ENCODE assay signal across 8 mouse cellular contexts in genomic region chr1:63730240-63730771, GRCm38 (mm10). TPM values are rescaled to one million over a fixed set of nuclear protein-coding genes. Genes with fewer than 3 reads are reported as not detected.
DNase-seq lines count a peak whose midpoint lies in the region; ATAC-seq and TF ChIP-seq lines count a peak whose summit lies in the region.

Gene Mdh1b (minus strand): TSS chr1:63730318.
Gene Fastkd2 (plus strand): TSS chr1:63730614.

- peak; percentile 91 for DNase-seq in ES-E14 (ENCODE audit: low read depth, low spot score)
- DNase-seq in cerebellum, adult 2 months = peak; percentile 90 to 92
- peak; percentile 97 for DNase-seq in forebrain, postnatal 0 days
- DNase-seq in heart, postnatal 4 days = peak; percentile 89
- DNase-seq in layer of hippocampus, adult 8-10 months (ENCODE audit: low spot score in 2 of 2) = peak; percentile 88 to 90
- DNase-seq in ovary, adult 18-20 months (ENCODE audit: low spot score) = peak; percentile 78
- peak; percentile 91 for DNase-seq in thymus, postnatal 0 days (ENCODE audit: low spot score)

- peak; percentile 99 for ATAC-seq in forebrain, postnatal 0 days
- ATAC-seq in lung, embryonic 15.5 days (ENCODE audit: borderline replicate concordance, extremely low read depth, low FRiP score, low TSS enrichment) = peak; percentile 94

- H3K27ac ChIP-seq in ES-E14 (ENCODE audit: insufficient read depth, low read depth, low read length, poor library complexity, severe bottlenecking) = no peak within 1 kb of the TSS
- no peak within 1 kb of the TSS for H3K27ac ChIP-seq in cerebellum, adult 2 months (ENCODE audit: insufficient read depth, low read length)
- H3K27ac ChIP-seq in forebrain, postnatal 0 days (ENCODE audit: low read depth, low read length) = no peak within 1 kb of the TSS
- no peak within 1 kb of the TSS for H3K27ac ChIP-seq in lung, embryonic 15.5 days

- peaks cover 0 to 2% of the 10 kb centered on the region in 2 experiments; a peak in 1 of 4 replicates for H3K4me1 ChIP-seq in ES-E14 (ENCODE audit: control insufficient read depth in 2 of 2, insufficient read depth in 2 of 2, low read length in 2 of 2, poor library complexity in 1 of 2)
- H3K4me1 ChIP-seq in cerebellum, adult 2 months (ENCODE audit: control insufficient read depth, insufficient read depth, low read length) = peaks cover 3% of the 10 kb centered on the region; the same call in 1 of the 2 replicates
- H3K4me1 ChIP-seq in forebrain, postnatal 0 days (ENCODE audit: insufficient read depth) = peaks cover 8% of the 10 kb centered on the region; the same call in 1 of the 2 replicates
- peaks cover 17% of the 10 kb centered on the region for H3K4me1 ChIP-seq in lung, embryonic 15.5 days

- H3K27me3 ChIP-seq in cerebellum, adult 2 months (ENCODE audit: control insufficient read depth, insufficient read depth, low read length) = no peaks in the 10 kb centered on the region
- H3K27me3 ChIP-seq in forebrain, postnatal 0 days (ENCODE audit: insufficient read depth, low read length) = peaks cover 6% of the 10 kb centered on the region; the same call in 1 of the 2 replicates
- H3K27me3 ChIP-seq in lung, embryonic 15.5 days = no peaks in the 10 kb centered on the region

- in situ Hi-C loops in ES-E14 (cut with MboI; ENCODE audit: low sequenced_read_pairs in 2 of 2, unreplicated experiment in 2 of 2) = no loop called here

- peak within 1 kb of the TSS; percentile 76 to 84 for H3K4me3 ChIP-seq in ES-E14 (ENCODE audit: insufficient read depth in 1 of 2, low read depth in 1 of 2, low read length in 2 of 2, poor library complexity in 1 of 2, severe bottlenecking in 1 of 2)
- peak within 1 kb of the TSS; percentile 87 for H3K4me3 ChIP-seq in cerebellum, adult 2 months (replicated peaks; ENCODE audit: insufficient read depth, low read depth, low read length)
- peak within 1 kb of the TSS; percentile 60 for H3K4me3 ChIP-seq in forebrain, postnatal 0 days (ENCODE audit: low read depth, low read length)
- H3K4me3 ChIP-seq in lung, embryonic 15.5 days = peak within 1 kb of the TSS; percentile 59

- TF ChIP-seq POLR2A in cerebellum, adult 2 months (IDR thresholded peaks at IDR 0.05; ENCODE audit: borderline replicate concordance, insufficient read depth, low read length) = peak; percentile 32; the same call in 1 of the 2 replicates

- no peak for TF ChIP-seq CTCF in cerebellum, adult 2 months (IDR thresholded peaks at IDR 0.05; ENCODE audit: borderline replicate concordance, insufficient read depth, low read depth, low read length)
- 0 out of 2 replicates have a peak, but pooled peaks have one; percentile 18 for TF ChIP-seq CTCF in forebrain, postnatal 0 days (IDR thresholded peaks at IDR 0.05; ENCODE audit: low read depth)

- H3K9me3 ChIP-seq in ES-E14 (ENCODE audit: control insufficient read depth, insufficient read depth, low read depth, low read length) = no peaks in the 10 kb centered on the region
- no peaks in the 10 kb centered on the region for H3K9me3 ChIP-seq in forebrain, postnatal 0 days (ENCODE audit: low read length)
- H3K9me3 ChIP-seq in lung, embryonic 15.5 days = no peaks in the 10 kb centered on the region

- peak within 1 kb of the TSS; percentile 80 for H3K9ac ChIP-seq in ES-E14 (ENCODE audit: insufficient read depth, low read depth, low read length, poor library complexity, severe bottlenecking)
- peak within 1 kb of the TSS; percentile 61 for H3K9ac ChIP-seq in forebrain, postnatal 0 days
- H3K9ac ChIP-seq in lung, embryonic 15.5 days = peak within 1 kb of the TSS; percentile 47

- H3K36me3 ChIP-seq in ES-E14 (ENCODE audit: control insufficient read depth, insufficient read depth, low read length, poor library complexity, severe bottlenecking) = no peaks in the 10 kb centered on the region
- no peaks in the 10 kb centered on the region for H3K36me3 ChIP-seq in forebrain, postnatal 0 days (ENCODE audit: insufficient read depth)
- H3K36me3 ChIP-seq in lung, embryonic 15.5 days = no peaks in the 10 kb centered on the region

- H3K4me2 ChIP-seq in forebrain, postnatal 0 days (ENCODE audit: low read depth) = peak within 1 kb of the TSS; percentile 58
- H3K4me2 ChIP-seq in lung, embryonic 15.5 days = peak within 1 kb of the TSS; percentile 62

- WGBS in cerebellum, adult 2 months = under 1% methylated on average over 31 of the region's 31 CpGs
- under 1% methylated on average over 31 of the region's 31 CpGs for WGBS in forebrain, postnatal 0 days
- WGBS in lung, embryonic 15.5 days = under 1% methylated on average over 31 of the region's 31 CpGs

TF ChIP-seq in ES-E14, 5 proteins besides CTCF, POLR2A, EP300 and RAD21:
- no peak for TF ChIP-seq MAFK (IDR thresholded peaks at IDR 0.05; ENCODE audit: insufficient read depth, low read depth, low read length)
- TF ChIP-seq CHD2 (IDR thresholded peaks at IDR 0.05; ENCODE audit: low read depth, low read length) = no peak
- TF ChIP-seq ZNF384 (IDR thresholded peaks at IDR 0.05; ENCODE audit: low read depth, low read length) = no peak
- peak; percentile 83 for TF ChIP-seq HCFC1 (IDR thresholded peaks at IDR 0.05; ENCODE audit: borderline replicate concordance, insufficient read depth, low read length)
- TF ChIP-seq ZC3H11A (IDR thresholded peaks at IDR 0.05; ENCODE audit: borderline replicate concordance, low read depth, low read length) = 0 out of 2 replicates have a peak, but pooled peaks have one; percentile 6

RNA-seq across cellular contexts. Expression of gene Mdh1b, which starts in this region (rescaled TPM):
- 0.13 and 0.16 TPM in 2 replicates for total RNA-seq in ES-E14 (2012; rRNA removed)
- 0.56 and 0.93 TPM in 2 replicates for polyA plus RNA-seq in cerebellum, adult 2 months (2012; rRNA removed)
- total RNA-seq in forebrain, postnatal 0 days (2014; rRNA removed) = 1.6 and 2.0 TPM in 2 replicates
- 0.26 and 0.86 TPM in 2 replicates for polyA plus RNA-seq in forebrain, postnatal 0 days (2015; fragmentation: Nextera tagmentation; extraction: Ambion mirVana)
- not detected for total RNA-seq in heart, postnatal 4 days (2021)
- 1 to 10 TPM in 3 of 4 experiments, under 1 TPM in 1; 0.43 to 2.4 (median 1.5) TPM for total RNA-seq in layer of hippocampus, adult 8-10 months (2022)
- 0.42 and 0.77 TPM in 2 replicates for polyA plus RNA-seq in lung, embryonic 15.5 days (2015; fragmentation: Nextera tagmentation; extraction: Ambion mirVana)
- not detected in 2 replicates for polyA plus RNA-seq in thymus, postnatal 0 days (2015; fragmentation: Nextera tagmentation; extraction: Ambion mirVana)

RNA-seq across cellular contexts. Expression of gene Fastkd2, which starts in this region (rescaled TPM):
- 95.7 and 109 TPM in 2 replicates for total RNA-seq in ES-E14 (2012; rRNA removed)
- 27.2 and 28.0 TPM in 2 replicates for polyA plus RNA-seq in cerebellum, adult 2 months (2012; rRNA removed)
- 16.0 and 18.5 TPM in 2 replicates for total RNA-seq in forebrain, postnatal 0 days (2014; rRNA removed)
- polyA plus RNA-seq in forebrain, postnatal 0 days (2015; fragmentation: Nextera tagmentation; extraction: Ambion mirVana) = 26.3 and 27.5 TPM in 2 replicates
- 10 to 100 TPM; 26.3 to 31.9 TPM for total RNA-seq in heart, postnatal 4 days (2021)
- 10 to 100 TPM; 20.0 to 26.3 (median 23.2) TPM for total RNA-seq in layer of hippocampus, adult 8-10 months (2022)
- polyA plus RNA-seq in lung, embryonic 15.5 days (2015; fragmentation: Nextera tagmentation; extraction: Ambion mirVana) = 50.0 and 56.4 TPM in 2 replicates
- polyA plus RNA-seq in thymus, postnatal 0 days (2015; fragmentation: Nextera tagmentation; extraction: Ambion mirVana) = 42.2 and 46.3 TPM in 2 replicates
